Mouse (Mus musculus): ENCODE results near the gene Dennd4a. TPM values are rescaled to one million over a fixed set of nuclear protein-coding genes. Genes with fewer than 3 reads are reported as not detected.

Gene Dennd4a
- polyA plus RNA-seq, 1 experiment from 2014 or later = 14.1 TPM

- H3K27me3 ChIP-seq (ENCODE audit: control insufficient read depth, insufficient read depth, low read length) = no peaks in the 10 kb centered on the region
- 84% methylated on average over 1 of the region's 1 CpGs for WGBS
- H3K27ac ChIP-seq (replicated peaks; ENCODE audit: low read depth, low read length) = no peak overlapping the region
- no peak overlapping the region for H3K9ac ChIP-seq (replicated peaks; ENCODE audit: low read length)
- H3K36me3 ChIP-seq (ENCODE audit: control insufficient read depth, insufficient read depth, low read length) = peaks cover 21% of the 10 kb centered on the region
- DNase-seq (no peak), ATAC-seq (ENCODE audit: low FRiP score, low TSS enrichment) (no peak)
- no peaks in the 10 kb centered on the region for H3K9me3 ChIP-seq (ENCODE audit: control insufficient read depth, low read length)
- no peaks in the 10 kb centered on the region for H3K4me1 ChIP-seq (ENCODE audit: control insufficient read depth, insufficient read depth, low read length)
- no peak overlapping the region for H3K4me2 ChIP-seq (ENCODE audit: low read length)
- no peak overlapping the region for H3K4me3 ChIP-seq (replicated peaks; ENCODE audit: low read depth, low read length)
Observed at GRCm38 (mm10) chr9:64849548-64849947, 38.4 kb downstream of the Dennd4a start.

DNA sequence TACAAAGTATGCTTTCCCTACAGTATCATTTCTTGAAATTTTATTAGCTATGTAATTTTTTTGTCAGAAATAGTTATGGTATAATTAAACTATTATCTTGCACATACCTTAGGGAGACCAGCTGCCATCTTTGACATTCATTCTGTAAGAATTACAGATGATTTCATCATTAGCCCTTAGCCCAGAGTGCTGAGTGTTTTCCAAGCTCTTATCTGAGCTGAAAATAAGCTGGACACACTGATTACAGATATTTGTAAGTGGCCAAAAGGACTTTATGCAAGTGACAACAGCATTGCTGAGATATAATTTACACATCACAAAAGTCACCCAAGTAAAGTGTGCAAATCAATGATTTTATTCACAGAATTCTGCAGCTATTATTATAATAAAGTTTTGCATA, 48.9 kb downstream of the Dennd4a start:
- no peak overlapping the region for H3K4me2 ChIP-seq (ENCODE audit: low read length)
- ATAC-seq (ENCODE audit: low FRiP score, low TSS enrichment) = no peak
- no peak overlapping the region for H3K4me3 ChIP-seq (replicated peaks; ENCODE audit: low read depth, low read length)

GRCm38 (mm10) chr9:64862687-64863086, 51.5 kb downstream of the Dennd4a start:
- no peak for ATAC-seq (ENCODE audit: low FRiP score, low TSS enrichment)
- Histone ChIP-seq H3K4me2 (ENCODE audit: low read length) (no peak overlapping the region), H3K9me3 (ENCODE audit: control insufficient read depth, low read length) (no peaks in the 10 kb centered on the region), H3K36me3 (ENCODE audit: control insufficient read depth, insufficient read depth, low read length) (peaks cover 15% of the 10 kb centered on the region), H3K27ac (replicated peaks; ENCODE audit: low read depth, low read length) (no peak overlapping the region), H3K27me3 (ENCODE audit: control insufficient read depth, insufficient read depth, low read length) (no peaks in the 10 kb centered on the region), H3K9ac (replicated peaks; ENCODE audit: low read length) (no peak overlapping the region), H3K4me1 (ENCODE audit: control insufficient read depth, insufficient read depth, low read length) (no peaks in the 10 kb centered on the region), H3K4me3 (replicated peaks; ENCODE audit: low read depth, low read length) (no peak overlapping the region)
- peak; percentile 14 for DNase-seq
- WGBS = 79% methylated on average over 2 of the region's 2 CpGs

More for the DNA sequence above, 48.9 kb downstream of the Dennd4a start:
- no peak for DNase-seq
- Histone ChIP-seq H3K36me3 (ENCODE audit: control insufficient read depth, insufficient read depth, low read length) (peaks cover 13% of the 10 kb centered on the region), H3K27ac (replicated peaks; ENCODE audit: low read depth, low read length) (no peak overlapping the region), H3K9ac (replicated peaks; ENCODE audit: low read length) (no peak overlapping the region), H3K9me3 (ENCODE audit: control insufficient read depth, low read length) (no peaks in the 10 kb centered on the region), H3K27me3 (ENCODE audit: control insufficient read depth, insufficient read depth, low read length) (no peaks in the 10 kb centered on the region), H3K4me1 (ENCODE audit: control insufficient read depth, insufficient read depth, low read length) (no peaks in the 10 kb centered on the region)

GRCm38 (mm10) chr9:64886008-64886407, 74.9 kb downstream of the Dennd4a start:
- Histone ChIP-seq H3K4me1 (ENCODE audit: control insufficient read depth, insufficient read depth, low read length) (no peaks in the 10 kb centered on the region), H3K9ac (replicated peaks; ENCODE audit: low read length) (no peak overlapping the region), H3K36me3 (ENCODE audit: control insufficient read depth, insufficient read depth, low read length) (peaks cover 21% of the 10 kb centered on the region), H3K27ac (replicated peaks; ENCODE audit: low read depth, low read length) (no peak overlapping the region), H3K4me3 (replicated peaks; ENCODE audit: low read depth, low read length) (no peak overlapping the region), H3K9me3 (ENCODE audit: control insufficient read depth, low read length) (no peaks in the 10 kb centered on the region), H3K27me3 (ENCODE audit: control insufficient read depth, insufficient read depth, low read length) (no peaks in the 10 kb centered on the region), H3K4me2 (ENCODE audit: low read length) (no peak overlapping the region)
- ATAC-seq (ENCODE audit: low FRiP score, low TSS enrichment) (no peak), DNase-seq (no peak)
- 93% methylated on average over 5 of the region's 5 CpGs for WGBS

DNA sequence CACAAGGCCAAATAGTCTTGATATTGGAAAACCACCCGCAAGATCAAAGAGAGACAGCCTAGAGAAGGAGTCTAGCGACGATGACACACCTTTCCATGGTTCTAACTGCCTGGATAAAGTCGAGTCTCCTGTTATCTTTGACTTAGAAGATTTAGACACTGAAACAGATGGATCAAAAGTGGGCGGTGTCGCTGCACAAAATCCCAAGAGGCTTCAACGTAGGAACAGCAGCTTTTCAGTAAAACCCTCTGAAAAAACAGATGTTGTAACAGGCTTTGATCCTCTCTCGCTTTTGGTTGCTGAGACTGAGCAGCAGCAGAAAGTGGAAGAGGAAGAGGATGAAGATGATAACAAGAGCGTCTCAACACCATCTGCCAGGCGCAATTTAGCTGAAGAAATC, 85.5 kb downstream of the Dennd4a start:
- no peak for ATAC-seq (ENCODE audit: low FRiP score, low TSS enrichment)
- Histone ChIP-seq H3K27me3 (ENCODE audit: control insufficient read depth, insufficient read depth, low read length) (no peaks in the 10 kb centered on the region), H3K27ac (replicated peaks; ENCODE audit: low read depth, low read length) (no peak overlapping the region)

DNA sequence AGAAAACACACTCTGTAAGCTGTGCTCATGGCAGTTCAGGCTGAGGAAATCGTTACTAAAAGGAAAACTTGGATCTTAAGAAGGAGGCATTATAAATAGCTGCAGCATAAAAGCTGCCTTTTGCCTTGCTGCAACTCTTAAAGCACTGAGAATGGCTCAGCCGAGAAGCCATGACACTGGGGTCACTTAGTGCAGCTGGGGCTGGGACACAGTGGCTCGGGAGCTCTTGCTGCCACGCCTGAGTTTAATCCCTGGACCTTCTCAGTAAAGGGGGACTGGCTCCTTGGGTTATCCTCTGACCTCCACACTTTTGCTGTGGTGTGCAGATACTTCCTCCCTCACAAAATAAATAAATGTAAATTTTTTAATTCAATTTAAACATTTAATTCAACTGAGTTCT, 91.7 kb downstream of the Dennd4a start:
- H3K36me3 ChIP-seq (ENCODE audit: control insufficient read depth, insufficient read depth, low read length) = peaks cover 39% of the 10 kb centered on the region
- no peak overlapping the region for H3K27ac ChIP-seq (replicated peaks; ENCODE audit: low read depth, low read length)
- no peaks in the 10 kb centered on the region for H3K4me1 ChIP-seq (ENCODE audit: control insufficient read depth, insufficient read depth, low read length)
- H3K9ac ChIP-seq (replicated peaks; ENCODE audit: low read length) = no peak overlapping the region
- ATAC-seq (ENCODE audit: low FRiP score, low TSS enrichment) = no peak
- H3K9me3 ChIP-seq (ENCODE audit: control insufficient read depth, low read length) = no peaks in the 10 kb centered on the region
- H3K4me3 ChIP-seq (replicated peaks; ENCODE audit: low read depth, low read length) = no peak overlapping the region
- 36% methylated on average over 4 of the region's 4 CpGs for WGBS
- no peak for DNase-seq
- no peak overlapping the region for H3K4me2 ChIP-seq (ENCODE audit: low read length)
- H3K27me3 ChIP-seq (ENCODE audit: control insufficient read depth, insufficient read depth, low read length) = no peaks in the 10 kb centered on the region

More for the DNA sequence above, 85.5 kb downstream of the Dennd4a start:
- H3K4me1 ChIP-seq (ENCODE audit: control insufficient read depth, insufficient read depth, low read length) = no peaks in the 10 kb centered on the region
- no peak overlapping the region for H3K4me3 ChIP-seq (replicated peaks; ENCODE audit: low read depth, low read length)
- DNase-seq = no peak
- H3K9ac ChIP-seq (replicated peaks; ENCODE audit: low read length) = no peak overlapping the region
- peaks cover 45% of the 10 kb centered on the region for H3K36me3 ChIP-seq (ENCODE audit: control insufficient read depth, insufficient read depth, low read length)
- no peak overlapping the region for H3K4me2 ChIP-seq (ENCODE audit: low read length)
- 88% methylated on average over 10 of the region's 10 CpGs for WGBS
- H3K9me3 ChIP-seq (ENCODE audit: control insufficient read depth, low read length) = no peaks in the 10 kb centered on the region

GRCm38 (mm10) chr9:64903386-64903785, 92.2 kb downstream of the Dennd4a start:
- Histone ChIP-seq H3K27ac (replicated peaks; ENCODE audit: low read depth, low read length) (no peak overlapping the region), H3K4me1 (ENCODE audit: control insufficient read depth, insufficient read depth, low read length) (no peaks in the 10 kb centered on the region), H3K4me2 (ENCODE audit: low read length) (no peak overlapping the region), H3K27me3 (ENCODE audit: control insufficient read depth, insufficient read depth, low read length) (no peaks in the 10 kb centered on the region), H3K9ac (replicated peaks; ENCODE audit: low read length) (no peak overlapping the region), H3K9me3 (ENCODE audit: control insufficient read depth, low read length) (no peaks in the 10 kb centered on the region), H3K36me3 (ENCODE audit: control insufficient read depth, insufficient read depth, low read length) (peaks cover 34% of the 10 kb centered on the region), H3K4me3 (replicated peaks; ENCODE audit: low read depth, low read length) (no peak overlapping the region)
- DNase-seq = peak; percentile 88
- no peak for ATAC-seq (ENCODE audit: low FRiP score, low TSS enrichment)
- WGBS = 69% methylated on average over 3 of the region's 3 CpGs

DNA sequence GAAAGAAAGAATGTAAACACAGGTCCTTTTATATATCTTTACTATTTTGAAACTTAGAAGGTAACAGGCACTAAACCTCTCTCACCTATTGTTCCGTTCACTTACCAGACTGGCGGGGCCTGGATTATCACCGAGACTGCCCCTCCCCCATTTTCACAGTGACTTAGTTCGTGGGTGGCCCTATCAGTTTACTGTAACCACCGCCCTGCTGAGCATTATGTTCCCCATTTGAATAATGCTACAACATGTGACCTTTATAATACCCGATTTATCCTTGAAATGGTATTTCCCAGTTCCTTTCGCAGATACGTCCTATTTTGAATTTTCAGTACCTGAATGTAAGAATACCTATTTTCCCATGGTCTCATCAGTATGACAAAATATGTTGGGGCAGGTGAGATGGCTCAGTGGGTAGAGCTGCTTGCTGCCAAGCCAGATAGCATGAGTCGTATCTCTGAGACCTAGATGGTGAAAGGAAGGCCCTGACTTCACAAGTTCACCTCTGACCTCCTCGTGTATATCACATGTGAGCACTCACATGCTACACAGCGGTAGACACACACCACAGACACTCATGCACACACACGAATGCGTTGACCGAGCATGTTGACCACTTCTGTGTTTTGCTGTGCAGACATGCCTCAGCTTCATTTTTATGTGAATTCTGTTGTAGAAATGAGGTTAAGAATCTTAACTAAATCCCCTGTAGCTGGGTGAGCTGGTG, 93.9 kb downstream of the Dennd4a start:
- Histone ChIP-seq H3K4me1 (ENCODE audit: control insufficient read depth, insufficient read depth, low read length) (no peaks in the 10 kb centered on the region), H3K4me2 (ENCODE audit: low read length) (no peak overlapping the region), H3K4me3 (replicated peaks; ENCODE audit: low read depth, low read length) (no peak overlapping the region), H3K9me3 (ENCODE audit: control insufficient read depth, low read length) (no peaks in the 10 kb centered on the region), H3K27me3 (ENCODE audit: control insufficient read depth, insufficient read depth, low read length) (no peaks in the 10 kb centered on the region), H3K9ac (replicated peaks; ENCODE audit: low read length) (no peak overlapping the region), H3K36me3 (ENCODE audit: control insufficient read depth, insufficient read depth, low read length) (peaks cover 34% of the 10 kb centered on the region), H3K27ac (replicated peaks; ENCODE audit: low read depth, low read length) (no peak overlapping the region)
- WGBS = 85% methylated on average over 14 of the region's 14 CpGs
- no peak for ATAC-seq (ENCODE audit: low FRiP score, low TSS enrichment)
- no peak for DNase-seq

DNA sequence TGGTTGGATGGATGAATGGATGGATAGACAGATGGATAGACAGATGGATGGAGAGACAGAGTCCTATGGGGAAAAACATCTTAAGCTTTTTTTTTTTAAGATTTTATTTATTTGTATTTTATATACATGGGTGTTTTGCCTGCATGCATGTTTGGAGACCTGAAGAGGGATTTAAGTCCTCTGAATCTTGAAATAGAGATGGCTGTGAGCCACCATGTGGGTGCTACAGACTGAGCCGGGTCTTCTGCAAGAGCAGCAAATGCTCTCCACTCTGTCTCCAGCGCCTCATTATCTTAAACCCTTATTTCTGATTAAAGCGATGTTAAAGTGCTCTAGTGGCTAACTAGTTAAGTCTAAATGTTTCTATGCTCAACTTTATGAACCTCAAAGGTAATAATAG, 96.3 kb downstream of the Dennd4a start:
- DNase-seq (no peak), ATAC-seq (ENCODE audit: low FRiP score, low TSS enrichment) (no peak)
- Histone ChIP-seq H3K4me2 (ENCODE audit: low read length) (no peak overlapping the region), H3K4me3 (replicated peaks; ENCODE audit: low read depth, low read length) (no peak overlapping the region), H3K4me1 (ENCODE audit: control insufficient read depth, insufficient read depth, low read length) (no peaks in the 10 kb centered on the region), H3K36me3 (ENCODE audit: control insufficient read depth, insufficient read depth, low read length) (peaks cover 57% of the 10 kb centered on the region), H3K27ac (replicated peaks; ENCODE audit: low read depth, low read length) (no peak overlapping the region), H3K27me3 (ENCODE audit: control insufficient read depth, insufficient read depth, low read length) (no peaks in the 10 kb centered on the region), H3K9ac (replicated peaks; ENCODE audit: low read length) (no peak overlapping the region), H3K9me3 (ENCODE audit: control insufficient read depth, low read length) (no peaks in the 10 kb centered on the region)
- 97% methylated on average over 3 of the region's 3 CpGs for WGBS

Data from midbrain, embryonic 14.5 days (tissue).